Mouse (Mus musculus): ENCODE results near the gene Tpm1. TPM values are rescaled to one million over a fixed set of nuclear protein-coding genes. Genes with fewer than 3 reads are reported as not detected.

Tpm1 gene
- polyA plus RNA-seq, 1 experiment from 2014 or later, result 85.7 TPM

- no peak overlapping the region for H3K27ac ChIP-seq (ENCODE audit: low read depth)
- H3K27me3 ChIP-seq (ENCODE audit: insufficient read depth, low read length), result no peaks in the 10 kb centered on the region
- no peaks in the 10 kb centered on the region for H3K36me3 ChIP-seq (replicated peaks; ENCODE audit: insufficient read depth, low read length)
- peaks cover 3% of the 10 kb centered on the region; the same call in 1 of the 2 replicates for H3K4me1 ChIP-seq (ENCODE audit: insufficient read depth)
- DNase-seq (no peak), ATAC-seq (no peak)
- H3K9ac ChIP-seq (replicated peaks), result no peak overlapping the region
- H3K9me3 ChIP-seq (ENCODE audit: low read length), result no peaks in the 10 kb centered on the region
- TF ChIP-seq EP300 (IDR thresholded peaks at IDR 0.05; ENCODE audit: low read depth) (no peak), CTCF (IDR thresholded peaks at IDR 0.05; ENCODE audit: low read depth) (no peak)
- no peak overlapping the region for H3K4me2 ChIP-seq (ENCODE audit: low read depth, low read length)
- no peak overlapping the region for H3K4me3 ChIP-seq (ENCODE audit: low read depth, low read length)
- WGBS (ENCODE audit: insufficient replicate concordance), result 63% methylated on average over 4 of the region's 4 CpGs
Measured at GRCm38 (mm10) chr9:67003156-67003555, 46.0 kb downstream of the Tpm1 start.

DNA sequence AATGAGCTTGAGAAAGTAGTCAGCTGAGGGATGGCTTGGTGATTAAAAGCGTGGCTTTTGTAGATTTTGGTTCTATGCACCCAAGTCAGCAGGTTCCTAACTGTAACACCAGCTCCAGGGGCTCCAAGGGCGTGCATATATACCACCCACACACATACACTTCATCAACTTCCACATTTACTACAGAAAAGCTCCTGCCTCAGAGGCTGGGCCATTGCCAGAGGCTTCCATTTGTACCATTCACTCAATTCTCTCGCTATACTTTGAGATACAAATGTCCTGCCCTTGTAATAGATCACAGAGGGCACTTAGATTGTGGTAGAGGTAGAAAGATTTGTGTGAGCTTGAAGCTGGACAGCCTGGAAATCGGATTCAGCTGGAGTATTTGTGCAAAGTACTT is 47.7 kb downstream of the Tpm1 start:
- DNase-seq, result no peak

DNA sequence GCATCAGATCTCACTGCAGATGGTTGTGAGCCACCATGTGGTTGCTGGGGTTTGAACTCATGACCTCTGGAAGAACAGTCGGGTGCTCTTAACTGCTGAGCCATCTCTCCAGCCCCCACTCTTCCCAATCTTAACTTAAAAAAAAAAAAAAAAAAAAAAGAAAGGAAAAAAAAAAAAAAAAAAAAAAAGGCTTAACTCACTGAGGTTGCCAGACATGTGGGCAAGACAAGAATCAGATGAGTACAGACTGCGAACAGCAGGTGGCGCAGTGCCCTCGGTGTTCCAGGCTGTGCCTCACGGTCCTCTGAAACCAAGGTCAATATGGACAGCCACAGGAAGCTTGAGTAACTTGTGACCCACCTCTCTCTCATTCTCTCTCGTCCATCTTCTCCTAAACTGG is 48.2 kb downstream of the Tpm1 start:
- Histone ChIP-seq H3K4me1 (ENCODE audit: insufficient read depth) (peaks cover 3% of the 10 kb centered on the region; the same call in 1 of the 2 replicates), H3K36me3 (replicated peaks; ENCODE audit: insufficient read depth, low read length) (no peaks in the 10 kb centered on the region), H3K27me3 (ENCODE audit: insufficient read depth, low read length) (no peaks in the 10 kb centered on the region), H3K4me2 (ENCODE audit: low read depth, low read length) (no peak overlapping the region), H3K4me3 (ENCODE audit: low read depth, low read length) (no peak overlapping the region), H3K9me3 (ENCODE audit: low read length) (no peaks in the 10 kb centered on the region), H3K9ac (replicated peaks) (no peak overlapping the region), H3K27ac (ENCODE audit: low read depth) (no peak overlapping the region)
- ATAC-seq, result peak; percentile 84
- TF ChIP-seq EP300 (IDR thresholded peaks at IDR 0.05; ENCODE audit: low read depth) (no peak), CTCF (IDR thresholded peaks at IDR 0.05; ENCODE audit: low read depth) (peak; percentile 92)
- peak; percentile 94 for DNase-seq
- WGBS (ENCODE audit: insufficient replicate concordance), result 1% methylated on average over 6 of the region's 6 CpGs

More for the DNA sequence above, 47.7 kb downstream of the Tpm1 start:
- TF ChIP-seq CTCF (IDR thresholded peaks at IDR 0.05; ENCODE audit: low read depth) (no peak), EP300 (IDR thresholded peaks at IDR 0.05; ENCODE audit: low read depth) (no peak)
- H3K4me2 ChIP-seq (ENCODE audit: low read depth, low read length), result no peak overlapping the region
- H3K9me3 ChIP-seq (ENCODE audit: low read length), result no peaks in the 10 kb centered on the region
- WGBS (ENCODE audit: insufficient replicate concordance), result 69% methylated on average over 4 of the region's 4 CpGs
- H3K27ac ChIP-seq (ENCODE audit: low read depth), result no peak overlapping the region
- H3K4me1 ChIP-seq (ENCODE audit: insufficient read depth), result peaks cover 3% of the 10 kb centered on the region; the same call in 1 of the 2 replicates
- H3K27me3 ChIP-seq (ENCODE audit: insufficient read depth, low read length), result no peaks in the 10 kb centered on the region
- ATAC-seq, result 0 out of 2 replicates have a peak, but pooled peaks have one; percentile 2
- H3K4me3 ChIP-seq (ENCODE audit: low read depth, low read length), result no peak overlapping the region
- no peaks in the 10 kb centered on the region for H3K36me3 ChIP-seq (replicated peaks; ENCODE audit: insufficient read depth, low read length)
- H3K9ac ChIP-seq (replicated peaks), result no peak overlapping the region

DNA sequence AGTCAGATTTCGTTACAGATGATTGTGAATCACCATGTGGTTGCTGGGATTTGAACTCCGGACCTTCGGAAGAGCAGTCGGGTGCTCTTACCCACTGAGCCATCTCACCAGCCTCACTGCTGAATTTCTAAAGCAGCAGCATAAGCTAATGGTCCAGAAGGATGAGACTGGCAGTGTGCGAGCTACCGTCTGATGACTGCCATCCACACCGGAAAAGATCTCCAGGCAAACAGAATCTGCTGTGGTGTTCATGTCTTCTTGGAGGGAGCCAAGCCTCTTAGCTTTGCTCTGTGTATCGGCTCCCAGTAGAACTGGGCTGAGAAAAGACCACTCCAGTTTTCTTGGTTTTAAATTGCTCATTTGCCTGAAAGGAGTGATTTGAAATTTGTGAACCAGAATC is 49.5 kb downstream of the Tpm1 start:
- no peak overlapping the region for H3K9ac ChIP-seq (replicated peaks)
- no peak for TF ChIP-seq EP300 (IDR thresholded peaks at IDR 0.05; ENCODE audit: low read depth)
- no peak for TF ChIP-seq CTCF (IDR thresholded peaks at IDR 0.05; ENCODE audit: low read depth)
- H3K27me3 ChIP-seq (ENCODE audit: insufficient read depth, low read length), result no peaks in the 10 kb centered on the region
- no peaks in the 10 kb centered on the region for H3K36me3 ChIP-seq (replicated peaks; ENCODE audit: insufficient read depth, low read length)
- peaks cover 3% of the 10 kb centered on the region; the same call in 1 of the 2 replicates for H3K4me1 ChIP-seq (ENCODE audit: insufficient read depth)
- 88% methylated on average over 8 of the region's 8 CpGs for WGBS (ENCODE audit: insufficient replicate concordance)
- H3K4me3 ChIP-seq (ENCODE audit: low read depth, low read length), result no peak overlapping the region
- ATAC-seq (no peak), DNase-seq (no peak)
- H3K4me2 ChIP-seq (ENCODE audit: low read depth, low read length), result no peak overlapping the region
- H3K9me3 ChIP-seq (ENCODE audit: low read length), result no peaks in the 10 kb centered on the region
- no peak overlapping the region for H3K27ac ChIP-seq (ENCODE audit: low read depth)

- no peaks in the 10 kb centered on the region for H3K27me3 ChIP-seq (ENCODE audit: insufficient read depth, low read length)
- H3K9me3 ChIP-seq (ENCODE audit: low read length), result no peaks in the 10 kb centered on the region
- H3K4me2 ChIP-seq (ENCODE audit: low read depth, low read length), result peak overlapping the region; percentile 24
- H3K9ac ChIP-seq (replicated peaks), result no peak overlapping the region; the same call in 1 of the 2 replicates
- H3K4me1 ChIP-seq (ENCODE audit: insufficient read depth), result peaks cover 17% of the 10 kb centered on the region
- H3K27ac ChIP-seq (ENCODE audit: low read depth), result peak overlapping the region; percentile 24; the same call in 1 of the 2 replicates
- ATAC-seq (no peak; the same call in 1 of the 2 replicates), DNase-seq (no peak)
- H3K36me3 ChIP-seq (replicated peaks; ENCODE audit: insufficient read depth, low read length), result no peaks in the 10 kb centered on the region
- 60% methylated on average over 8 of the region's 8 CpGs for WGBS (ENCODE audit: insufficient replicate concordance)
- TF ChIP-seq EP300 (IDR thresholded peaks at IDR 0.05; ENCODE audit: low read depth), result no peak
- TF ChIP-seq CTCF (IDR thresholded peaks at IDR 0.05; ENCODE audit: low read depth), result no peak
- no peak overlapping the region for H3K4me3 ChIP-seq (ENCODE audit: low read depth, low read length)
Measured at GRCm38 (mm10) chr9:66991750-66992410, 57.3 kb downstream of the Tpm1 start.

DNA sequence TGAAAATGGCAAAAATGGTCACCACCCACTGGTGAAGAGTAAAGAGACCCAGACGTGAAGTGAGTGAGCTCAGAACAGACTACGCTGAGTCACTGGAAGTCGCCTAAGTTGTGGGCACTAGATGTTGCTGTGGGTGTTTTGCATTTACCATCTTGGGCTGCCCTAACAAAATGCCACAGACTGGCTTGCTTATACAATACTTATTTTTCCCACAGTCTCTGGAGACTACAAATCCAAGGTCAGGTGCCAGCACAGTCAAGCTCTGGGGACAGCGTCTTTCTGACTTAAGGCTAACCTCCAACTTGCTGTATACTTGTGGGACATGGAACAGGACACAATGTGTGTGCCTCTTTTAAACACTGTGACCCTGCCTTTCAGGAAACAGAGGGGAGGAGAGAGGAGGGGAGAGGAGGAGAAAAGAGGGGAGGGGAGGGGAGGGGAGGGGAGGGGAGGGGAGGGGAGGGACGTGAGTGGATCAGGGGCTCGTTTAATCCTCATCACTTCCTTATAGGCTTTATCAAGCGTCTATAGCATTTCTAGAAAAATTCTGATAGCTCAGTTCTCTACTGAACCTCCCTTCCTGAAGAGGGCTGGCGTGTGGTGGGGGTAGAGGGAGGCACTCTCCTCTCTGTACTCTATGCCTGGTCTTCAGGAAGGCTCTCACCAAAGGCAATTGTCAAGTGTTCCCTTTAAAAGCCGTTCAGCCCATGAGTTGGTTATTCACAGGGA is 58.0 kb downstream of the Tpm1 start:
- TF ChIP-seq CTCF (IDR thresholded peaks at IDR 0.05; ENCODE audit: low read depth), result no peak
- no peak for TF ChIP-seq EP300 (IDR thresholded peaks at IDR 0.05; ENCODE audit: low read depth)
- peak overlapping the region; percentile 24; the same call in 1 of the 2 replicates for H3K27ac ChIP-seq (ENCODE audit: low read depth)
- peak; percentile 34; the same call in 1 of the 2 replicates for ATAC-seq

More for the DNA sequence above, 58.0 kb downstream of the Tpm1 start:
- H3K9me3 ChIP-seq (ENCODE audit: low read length), result no peaks in the 10 kb centered on the region
- DNase-seq, result no peak
- no peaks in the 10 kb centered on the region for H3K27me3 ChIP-seq (ENCODE audit: insufficient read depth, low read length)
- peak overlapping the region; percentile 24 for H3K4me2 ChIP-seq (ENCODE audit: low read depth, low read length)
- no peak overlapping the region; the same call in 1 of the 2 replicates for H3K9ac ChIP-seq (replicated peaks)
- 38% methylated on average over 9 of the region's 9 CpGs for WGBS (ENCODE audit: insufficient replicate concordance)
- H3K4me3 ChIP-seq (ENCODE audit: low read depth, low read length), result no peak overlapping the region
- H3K36me3 ChIP-seq (replicated peaks; ENCODE audit: insufficient read depth, low read length), result no peaks in the 10 kb centered on the region
- peaks cover 17% of the 10 kb centered on the region for H3K4me1 ChIP-seq (ENCODE audit: insufficient read depth)

All from liver, postnatal 0 days (tissue).